Mouse (Mus musculus) heart, embryonic 13.5 days (tissue): ENCODE results near the gene Slc45a2. TPM values are rescaled to one million over a fixed set of nuclear protein-coding genes. Genes with fewer than 3 reads are reported as not detected.
A peak's percentile ranks its signal among the peaks of the same experiment; 100 is the strongest.

Experiments
- ATAC-seq: fragments of 200-750 bp; cut with Nextera tagmentation; 2 replicates; pipeline ENCODE4 v1.8.0; 2017; ENCODE audit warnings: moderate TSS enrichment; ENCODE audit not compliant: insufficient number of reproducible peaks, low FRiP score, low TSS enrichment; ENCODE audit errors: extremely low read depth
- H3K27ac ChIP-seq: fragments of 300-500 bp; sonication (generic); replicated peaks from 2 replicates; pipeline ENCODE4 v1.5.1; 2015; ENCODE audit warnings: moderate library complexity, mild to moderate bottlenecking, inconsistent platforms
- H3K27me3 ChIP-seq: fragments of 300-500 bp; sonication (generic); replicated peaks from 2 replicates; pipeline ENCODE4 v1.6.1; 2015; ENCODE audit warnings: mild to moderate bottlenecking, inconsistent platforms
- H3K36me3 ChIP-seq: fragments of 300-500 bp; sonication (generic); 2 replicates; pipeline ENCODE4 v1.6.1; 2015; ENCODE audit warnings: mild to moderate bottlenecking, inconsistent platforms
- H3K4me1 ChIP-seq: fragments of 300-500 bp; sonication (generic); 2 replicates; pipeline ENCODE4 v1.6.1; 2015; ENCODE audit warnings: inconsistent platforms
- H3K4me2 ChIP-seq: fragments of 300-500 bp; sonication (generic); 2 replicates; pipeline ENCODE4 v1.6.1; 2015; ENCODE audit warnings: inconsistent platforms, mild to moderate bottlenecking, moderate library complexity
- H3K4me3 ChIP-seq: fragments of 300-500 bp; sonication (generic); 2 replicates; pipeline ENCODE4 v1.5.1; 2015; ENCODE audit warnings: moderate library complexity, mild to moderate bottlenecking, inconsistent platforms
- H3K9ac ChIP-seq: fragments of 300-500 bp; sonication (generic); 2 replicates; pipeline ENCODE4 v1.6.1; 2015; ENCODE audit warnings: inconsistent platforms, mild to moderate bottlenecking, moderate library complexity
- H3K9me3 ChIP-seq: fragments of 300-500 bp; sonication (generic); 2 replicates; pipeline ENCODE4 v1.6.1; 2016; ENCODE audit warnings: inconsistent platforms
- WGBS: fragments of 180-500 bp; shearing (Covaris S2); methylation state at CpG from one replicate; pipeline ENCODE4 v1.1.7; 2015; ENCODE audit warnings: mixed read lengths; 5-methylcytosine and 5-hydroxymethylcytosine counted together
- polyA plus RNA-seq: library from polyadenylated mRNA; unstranded; fragments of >200 nt; fragmentation: Nextera tagmentation; extraction: Ambion mirVana; gene quantifications from 2 replicates; pipeline ENCODE4 v1.2.1, GENCODE M21; 2015

The Slc45a2 gene
- polyA plus RNA-seq, result not detected in 2 replicates

GRCm38 (mm10) chr15:11000421-11000820 lies at the start of gene Slc45a2:
Gene Slc45a2 (plus strand): TSS chr15:11000721.
- no peak for ATAC-seq
- H3K27me3 ChIP-seq, result no peaks in the 10 kb centered on the region
- H3K9ac ChIP-seq, result no peak within 1 kb of the TSS
- 42% methylated on average over 7 of the region's 7 CpGs for WGBS
- no peaks in the 10 kb centered on the region for H3K4me1 ChIP-seq
- peaks cover 6% of the 10 kb centered on the region for H3K36me3 ChIP-seq
- peak within 1 kb of the TSS; percentile 44 for H3K4me2 ChIP-seq
- no peak within 1 kb of the TSS for H3K27ac ChIP-seq
- H3K9me3 ChIP-seq, result no peaks in the 10 kb centered on the region
- peak within 1 kb of the TSS; percentile 24; the same call in 1 of the 2 replicates for H3K4me3 ChIP-seq

GRCm38 (mm10) chr15:10951951-10952759 lies 48.4 kb upstream of the Slc45a2 start, which contains the start of gene C1qtnf3:
Gene C1qtnf3 (plus strand): TSS chr15:10952332.
- H3K36me3 ChIP-seq, result no peaks in the 10 kb centered on the region
- H3K4me1 ChIP-seq, result no peaks in the 10 kb centered on the region
- 71% methylated on average over 23 of the region's 23 CpGs for WGBS
- no peaks in the 10 kb centered on the region for H3K27me3 ChIP-seq
- no peak within 1 kb of the TSS for H3K9ac ChIP-seq
- no peak within 1 kb of the TSS for H3K27ac ChIP-seq
- no peak within 1 kb of the TSS for H3K4me2 ChIP-seq
- no peak within 1 kb of the TSS for H3K4me3 ChIP-seq
- no peaks in the 10 kb centered on the region for H3K9me3 ChIP-seq
- ATAC-seq, result no peak

GRCm38 (mm10) chr15:10952760-10953305 lies 47.7 kb upstream of the Slc45a2 start:
- Histone ChIP-seq H3K9ac (no peak overlapping the region), H3K4me3 (no peak overlapping the region), H3K27me3 (no peaks in the 10 kb centered on the region), H3K9me3 (no peaks in the 10 kb centered on the region), H3K4me2 (no peak overlapping the region), H3K36me3 (no peaks in the 10 kb centered on the region), H3K27ac (no peak overlapping the region), H3K4me1 (no peaks in the 10 kb centered on the region)
- no peak for ATAC-seq
- WGBS, result 50% methylated on average over 4 of the region's 4 CpGs

- ATAC-seq, result no peak
- no peak overlapping the region for H3K27ac ChIP-seq
- no peak overlapping the region for H3K9ac ChIP-seq
- WGBS, result 70% methylated on average over 1 of the region's 1 CpGs
- no peak overlapping the region for H3K4me3 ChIP-seq
- H3K9me3 ChIP-seq, result no peaks in the 10 kb centered on the region
- no peak overlapping the region for H3K4me2 ChIP-seq
- no peaks in the 10 kb centered on the region for H3K36me3 ChIP-seq
- no peaks in the 10 kb centered on the region for H3K27me3 ChIP-seq
- H3K4me1 ChIP-seq, result no peaks in the 10 kb centered on the region
Measured at GRCm38 (mm10) chr15:10953465-10953864, 47.1 kb upstream of the Slc45a2 start.

GRCm38 (mm10) chr15:10954381-10955016 lies 46.0 kb upstream of the Slc45a2 start:
- WGBS, result 68% methylated on average over 6 of the region's 6 CpGs
- H3K9ac ChIP-seq, result no peak overlapping the region
- H3K27ac ChIP-seq, result no peak overlapping the region
- H3K27me3 ChIP-seq, result no peaks in the 10 kb centered on the region
- ATAC-seq, result no peak
- H3K4me3 ChIP-seq, result no peak overlapping the region
- no peaks in the 10 kb centered on the region for H3K9me3 ChIP-seq
- no peak overlapping the region for H3K4me2 ChIP-seq
- no peaks in the 10 kb centered on the region for H3K36me3 ChIP-seq
- no peaks in the 10 kb centered on the region for H3K4me1 ChIP-seq

GRCm38 (mm10) chr15:10955156-10955555 lies 45.4 kb upstream of the Slc45a2 start:
- no peaks in the 10 kb centered on the region for H3K27me3 ChIP-seq
- no peaks in the 10 kb centered on the region for H3K9me3 ChIP-seq
- ATAC-seq, result no peak
- 61% methylated on average over 5 of the region's 5 CpGs for WGBS
- H3K27ac ChIP-seq, result no peak overlapping the region
- H3K4me2 ChIP-seq, result no peak overlapping the region
- H3K4me3 ChIP-seq, result no peak overlapping the region
- no peaks in the 10 kb centered on the region for H3K36me3 ChIP-seq
- no peak overlapping the region for H3K9ac ChIP-seq
- no peaks in the 10 kb centered on the region for H3K4me1 ChIP-seq

GRCm38 (mm10) chr15:10956706-10957105 lies 43.8 kb upstream of the Slc45a2 start:
- WGBS, result 60% methylated on average over 3 of the region's 3 CpGs
- Histone ChIP-seq H3K36me3 (no peaks in the 10 kb centered on the region), H3K4me1 (no peaks in the 10 kb centered on the region), H3K4me2 (no peak overlapping the region), H3K9ac (no peak overlapping the region), H3K9me3 (no peaks in the 10 kb centered on the region), H3K27me3 (no peaks in the 10 kb centered on the region), H3K4me3 (no peak overlapping the region), H3K27ac (no peak overlapping the region)
- ATAC-seq, result no peak

- Histone ChIP-seq H3K4me2 (no peak overlapping the region), H3K9me3 (no peaks in the 10 kb centered on the region), H3K27me3 (no peaks in the 10 kb centered on the region), H3K4me1 (no peaks in the 10 kb centered on the region), H3K36me3 (no peaks in the 10 kb centered on the region), H3K27ac (no peak overlapping the region), H3K4me3 (no peak overlapping the region), H3K9ac (no peak overlapping the region)
- WGBS, result 84% methylated on average over 15 of the region's 15 CpGs
- no peak for ATAC-seq
Measured at GRCm38 (mm10) chr15:10959277-10960026, 41.1 kb upstream of the Slc45a2 start.

GRCm38 (mm10) chr15:10960267-10960666 lies 40.3 kb upstream of the Slc45a2 start:
- WGBS, result 82% methylated on average over 5 of the region's 5 CpGs
- Histone ChIP-seq H3K36me3 (no peaks in the 10 kb centered on the region), H3K4me1 (no peaks in the 10 kb centered on the region), H3K27me3 (no peaks in the 10 kb centered on the region), H3K27ac (no peak overlapping the region), H3K9me3 (no peaks in the 10 kb centered on the region), H3K4me2 (no peak overlapping the region), H3K4me3 (no peak overlapping the region), H3K9ac (no peak overlapping the region)
- ATAC-seq, result no peak

- H3K4me2 ChIP-seq, result no peak overlapping the region
- ATAC-seq, result no peak
- WGBS, result 77% methylated on average over 2 of the region's 2 CpGs
- H3K27me3 ChIP-seq, result no peaks in the 10 kb centered on the region
- H3K36me3 ChIP-seq, result no peaks in the 10 kb centered on the region
- H3K4me3 ChIP-seq, result no peak overlapping the region
- H3K4me1 ChIP-seq, result no peaks in the 10 kb centered on the region
- no peak overlapping the region for H3K27ac ChIP-seq
- H3K9me3 ChIP-seq, result no peaks in the 10 kb centered on the region
- no peak overlapping the region for H3K9ac ChIP-seq
Measured at GRCm38 (mm10) chr15:10962601-10963000, 37.9 kb upstream of the Slc45a2 start.

- H3K9me3 ChIP-seq, result no peaks in the 10 kb centered on the region
- 68% methylated on average over 3 of the region's 3 CpGs for WGBS
- no peaks in the 10 kb centered on the region for H3K36me3 ChIP-seq
- no peak overlapping the region for H3K4me2 ChIP-seq
- no peak overlapping the region for H3K4me3 ChIP-seq
- H3K27ac ChIP-seq, result no peak overlapping the region
- no peak overlapping the region for H3K9ac ChIP-seq
- no peaks in the 10 kb centered on the region for H3K27me3 ChIP-seq
- no peak for ATAC-seq
- no peaks in the 10 kb centered on the region for H3K4me1 ChIP-seq
Measured at GRCm38 (mm10) chr15:10969439-10969838, 31.1 kb upstream of the Slc45a2 start.
